Comparison of ENCODE assay signal across 7 mouse cellular contexts in the genomic region with DNA sequence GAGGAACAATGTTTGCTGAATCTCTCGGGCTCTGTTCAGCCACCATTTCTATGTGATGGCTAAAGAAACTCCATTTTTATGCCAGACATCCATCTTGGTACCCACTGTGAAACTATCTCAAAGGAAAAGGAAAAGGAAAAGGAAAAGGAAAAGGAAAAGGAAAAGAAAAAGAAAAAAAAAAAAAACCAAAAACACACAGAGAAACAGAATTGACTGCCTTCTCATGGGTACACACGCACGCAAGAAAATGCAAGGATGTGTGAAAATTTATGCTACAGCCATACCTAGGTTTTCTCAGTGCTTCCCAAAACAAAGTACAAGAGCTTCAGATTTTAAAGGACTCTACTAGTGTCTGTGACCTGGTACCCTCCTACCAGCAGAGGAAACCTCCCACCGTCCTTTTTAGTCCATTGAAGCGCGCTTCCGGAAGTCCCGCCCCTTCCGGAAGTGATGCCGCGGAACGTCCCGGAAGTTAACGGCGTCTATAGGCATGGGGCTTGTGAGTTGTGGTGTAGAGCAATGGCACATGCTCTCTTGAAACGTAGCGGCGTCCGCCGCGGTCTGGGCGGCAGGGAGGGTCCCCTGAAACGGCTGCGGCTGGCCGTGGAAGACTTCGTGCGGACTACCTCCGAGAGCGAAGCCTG. TPM values are rescaled to one million over a fixed set of nuclear protein-coding genes. Genes with fewer than 3 reads are reported as not detected.
DNase-seq lines count a peak whose midpoint lies in the region; ATAC-seq lines count a peak whose summit lies in the region.

A gene (plus strand): TSS at position 437 of the 644 bp plus-strand sequence.

- 3% methylated on average over 29 of the region's 29 CpGs for WGBS in intestine, embryonic 16.5 days
- whole genome bisulfite sequencing in midbrain, embryonic 11.5 days: 6% methylated on average over 29 of the region's 29 CpGs

- no peaks in the 10 kb centered on the region for H3K9me3 ChIP-seq in intestine, embryonic 16.5 days (ENCODE audit: control insufficient read depth, low read length)
- H3K9me3 ChIP-seq in midbrain, embryonic 11.5 days (ENCODE audit: control insufficient read depth, low read length): no peaks in the 10 kb centered on the region

- intact Hi-C loops in left cerebral cortex, postnatal 36 days (cut with DNase I): loop anchor here (10.0 kb wide), 1 partner anchor 130 kb away; a partner anchor contains a TSS

- H3K27me3 ChIP-seq in intestine, embryonic 16.5 days (replicated peaks; ENCODE audit: control insufficient read depth, insufficient read depth, low read length): no peaks in the 10 kb centered on the region
- no peaks in the 10 kb centered on the region for H3K27me3 ChIP-seq in midbrain, embryonic 11.5 days (ENCODE audit: control insufficient read depth, insufficient read depth, low read length)

- peak within 1 kb of the TSS; percentile 84 for H3K4me3 ChIP-seq in intestine, embryonic 16.5 days (ENCODE audit: low read length)
- peak within 1 kb of the TSS; percentile 94 for H3K4me3 ChIP-seq in midbrain, embryonic 11.5 days (ENCODE audit: low read depth, low read length)

- DNase-seq in adrenal gland, adult 8-10 months: peak; percentile 85
- peak; percentile 88 for DNase-seq in embryo, embryonic 9.5 days (ENCODE audit: extremely low spot score)
- peak; percentile 74 to 87 for DNase-seq in gastrocnemius, postnatal 4 days (ENCODE audit: low spot score in 2 of 2)
- peak; percentile 90 to 92 for DNase-seq in left cerebral cortex, postnatal 36 days (ENCODE audit: low spot score in 2 of 2)
- DNase-seq in midbrain, embryonic 11.5 days (ENCODE audit: low spot score, missing footprints): peak; percentile 99
- peak; percentile 77 for DNase-seq in skeletal muscle tissue, adult 2 months (ENCODE audit: low read depth, low spot score)

- H3K27ac ChIP-seq in intestine, embryonic 16.5 days (ENCODE audit: low read length): peak within 1 kb of the TSS; percentile 86
- no peak within 1 kb of the TSS for H3K27ac ChIP-seq in midbrain, embryonic 11.5 days (ENCODE audit: low read depth, low read length)

- peak; percentile 96 for ATAC-seq in intestine, embryonic 16.5 days
- ATAC-seq in midbrain, embryonic 11.5 days (ENCODE audit: low FRiP score): peak; percentile 96

- peaks cover 16% of the 10 kb centered on the region for H3K4me1 ChIP-seq in intestine, embryonic 16.5 days (ENCODE audit: control insufficient read depth, insufficient read depth, low read length)
- H3K4me1 ChIP-seq in midbrain, embryonic 11.5 days (ENCODE audit: control insufficient read depth, insufficient read depth, low read length): peaks cover 12% of the 10 kb centered on the region

- peak within 1 kb of the TSS; percentile 84 for H3K9ac ChIP-seq in intestine, embryonic 16.5 days (ENCODE audit: low read depth, low read length)
- peak within 1 kb of the TSS; percentile 85 for H3K9ac ChIP-seq in midbrain, embryonic 11.5 days (ENCODE audit: low read length)

- H3K4me2 ChIP-seq in intestine, embryonic 16.5 days (ENCODE audit: low read depth, low read length): peak within 1 kb of the TSS; percentile 83
- peak within 1 kb of the TSS; percentile 92 for H3K4me2 ChIP-seq in midbrain, embryonic 11.5 days

- no peaks in the 10 kb centered on the region for H3K36me3 ChIP-seq in intestine, embryonic 16.5 days (ENCODE audit: control insufficient read depth, insufficient read depth, low read length)
- peaks cover 2% of the 10 kb centered on the region; the same call in 1 of the 2 replicates for H3K36me3 ChIP-seq in midbrain, embryonic 11.5 days (ENCODE audit: control insufficient read depth, insufficient read depth, low read length)

RNA-seq across cellular contexts. Expression of the gene that starts here (rescaled TPM):
- total RNA-seq in adrenal gland, adult 8-10 months (2022): 10 to 100 TPM; 36.1 to 44.6 (median 39.2) TPM
- total RNA-seq in gastrocnemius, postnatal 4 days (2021): 10 to 100 TPM; 19.1 to 23.3 TPM
- polyA plus RNA-seq in intestine, embryonic 16.5 days (2015; fragmentation: Nextera tagmentation; extraction: Ambion mirVana): 29.0 and 32.8 TPM in 2 replicates
- 10 to 100 TPM; 20.7 to 21.4 TPM for total RNA-seq in left cerebral cortex, postnatal 36 days (2021)
- 26.4 and 32.1 TPM in 2 replicates for polyA plus RNA-seq in midbrain, embryonic 11.5 days (2014; fragmentation: Nextera tagmentation; extraction: Ambion mirVana)
